Mouse (Mus musculus) splenic B cell, adult 2 months (primary cell): ENCODE results near the gene Ccdc102a.

Source experiments
- DNase-seq: peaks from one replicate; pipeline ENCODE4 v3.0.0-alpha.2; 2011; ENCODE audit warnings: low read depth, low spot score
- H3K27me3 ChIP-seq: 2 replicates; pipeline ENCODE4 v1.6.1; 2012; ENCODE audit warnings: mild to moderate bottlenecking, low read length, moderate library complexity, mixed read lengths; ENCODE audit not compliant: control insufficient read depth, poor library complexity, insufficient read depth, severe bottlenecking
- H3K36me3 ChIP-seq: 2 replicates; pipeline ENCODE4 v1.6.1; 2012; ENCODE audit warnings: mild to moderate bottlenecking, low read length, moderate library complexity, mixed read lengths; ENCODE audit not compliant: control insufficient read depth, poor library complexity, insufficient read depth, severe bottlenecking

Ccdc102a gene

DNA sequence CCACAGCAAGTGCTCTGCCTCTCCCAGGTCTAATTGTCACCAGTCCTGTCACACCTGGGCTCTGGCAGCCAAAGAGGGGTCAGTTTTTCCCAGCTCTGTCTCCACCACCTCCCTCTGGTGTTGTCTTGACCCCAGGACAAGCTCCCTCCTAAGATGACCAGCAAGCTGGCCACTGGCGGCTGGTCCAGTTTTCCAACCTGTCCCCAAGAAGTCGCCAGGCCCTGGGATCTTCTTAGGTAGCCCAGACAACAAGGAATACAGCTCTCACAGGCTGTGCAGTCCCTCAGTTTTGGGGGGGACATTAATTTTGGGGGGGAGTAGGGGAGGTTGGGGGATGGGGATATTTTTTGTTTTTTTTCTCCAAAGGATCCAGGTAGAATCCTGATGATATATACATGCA is 45.3 kb downstream of the Ccdc102a start:
- no peaks in the 10 kb centered on the region for H3K36me3 ChIP-seq
- DNase-seq = no peak
- no peaks in the 10 kb centered on the region for H3K27me3 ChIP-seq

DNA sequence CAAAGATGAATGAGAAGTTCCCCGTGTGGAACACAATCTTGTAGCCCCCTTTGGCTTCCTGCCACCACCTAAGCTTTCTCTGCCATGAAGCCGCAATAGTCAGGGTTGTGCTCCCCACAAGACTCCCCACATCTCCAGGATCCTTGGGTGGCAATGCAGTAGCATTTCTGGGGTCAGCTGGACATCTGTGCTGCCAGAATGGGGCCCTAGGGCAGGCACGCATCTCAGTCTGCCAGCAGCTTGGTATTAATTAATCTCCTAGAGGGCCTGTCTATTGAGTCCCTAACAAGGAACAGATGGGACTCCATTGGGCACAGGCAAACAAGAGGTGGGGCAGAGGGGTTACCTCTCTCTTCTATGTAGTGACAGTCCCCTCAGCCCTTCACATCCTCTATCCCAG is 45.7 kb downstream of the Ccdc102a start:
- no peak for DNase-seq
- Histone ChIP-seq H3K27me3 (no peaks in the 10 kb centered on the region), H3K36me3 (no peaks in the 10 kb centered on the region)

DNA sequence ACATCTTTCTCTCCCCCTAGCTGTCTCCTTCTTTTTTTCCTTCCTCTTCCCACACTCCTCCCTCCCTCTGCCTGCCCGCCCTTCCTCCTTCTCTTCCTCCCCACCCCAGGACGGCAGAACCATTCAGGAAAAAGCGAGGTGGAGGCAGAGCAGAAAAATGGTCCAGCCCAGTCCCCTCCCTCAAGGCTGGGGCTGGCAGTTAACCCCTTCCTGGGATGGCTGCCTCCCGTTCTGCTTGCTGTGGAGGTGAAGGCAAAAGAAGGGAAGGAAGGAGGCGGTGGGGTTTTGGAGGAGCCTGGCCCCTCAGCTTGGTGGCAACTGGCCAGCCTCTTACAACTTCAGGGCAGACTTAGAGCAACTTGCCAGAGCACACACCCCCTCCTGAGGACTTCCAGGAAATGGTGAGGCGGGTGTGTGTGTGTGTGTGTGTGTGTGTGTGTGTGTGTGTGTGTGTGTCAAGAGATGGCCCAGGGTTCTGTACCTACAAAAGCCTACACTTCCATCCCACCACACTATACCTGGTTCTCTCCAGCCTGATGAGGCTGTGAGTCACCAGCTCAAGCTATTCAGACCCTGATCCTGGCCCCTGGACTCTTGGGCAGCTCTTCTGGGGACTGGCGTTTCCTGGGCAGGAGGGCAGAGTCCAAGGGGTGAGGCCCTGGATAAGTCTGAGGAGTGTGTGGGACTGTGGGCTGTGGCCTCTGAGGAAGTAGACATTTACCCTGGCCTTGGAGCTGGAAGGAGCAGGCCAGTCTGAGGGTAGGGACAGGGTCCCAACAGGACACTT is 46.6 kb downstream of the Ccdc102a start:
- no peak for DNase-seq
- Histone ChIP-seq H3K36me3 (no peaks in the 10 kb centered on the region), H3K27me3 (no peaks in the 10 kb centered on the region)

GRCm38 (mm10) chr8:94870474-94871107 is 47.3 kb downstream of the Ccdc102a start:
- no peaks in the 10 kb centered on the region for H3K27me3 ChIP-seq
- no peaks in the 10 kb centered on the region for H3K36me3 ChIP-seq
- no peak for DNase-seq

GRCm38 (mm10) chr8:94870003-94870402 is 47.9 kb downstream of the Ccdc102a start:
- no peak for DNase-seq
- Histone ChIP-seq H3K27me3 (no peaks in the 10 kb centered on the region), H3K36me3 (no peaks in the 10 kb centered on the region)

GRCm38 (mm10) chr8:94869146-94869545 is 48.8 kb downstream of the Ccdc102a start:
- Histone ChIP-seq H3K27me3 (no peaks in the 10 kb centered on the region), H3K36me3 (0 out of 2 replicates have a peak, but pooled peaks cover 2% of the 10 kb centered on the region)

GRCm38 (mm10) chr8:94866921-94867320 is 51.0 kb downstream of the Ccdc102a start:
- peaks cover 5% of the 10 kb centered on the region; the same call in 1 of the 2 replicates for H3K36me3 ChIP-seq
- no peaks in the 10 kb centered on the region for H3K27me3 ChIP-seq
- no peak for DNase-seq

More at GRCm38 (mm10) chr8:94869146-94869545, 48.8 kb downstream of the Ccdc102a start:
- DNase-seq = no peak

- Histone ChIP-seq H3K36me3 (peaks cover 5% of the 10 kb centered on the region; the same call in 1 of the 2 replicates), H3K27me3 (no peaks in the 10 kb centered on the region)
- DNase-seq = no peak
These were observed 52.6 kb downstream of the Ccdc102a start for GRCm38 (mm10) chr8:94865292-94865691.

- no peak for DNase-seq
- H3K27me3 ChIP-seq = no peaks in the 10 kb centered on the region
- H3K36me3 ChIP-seq = peaks cover 5% of the 10 kb centered on the region; the same call in 1 of the 2 replicates
These were observed 53.8 kb downstream of the Ccdc102a start for GRCm38 (mm10) chr8:94863897-94864673.

DNA sequence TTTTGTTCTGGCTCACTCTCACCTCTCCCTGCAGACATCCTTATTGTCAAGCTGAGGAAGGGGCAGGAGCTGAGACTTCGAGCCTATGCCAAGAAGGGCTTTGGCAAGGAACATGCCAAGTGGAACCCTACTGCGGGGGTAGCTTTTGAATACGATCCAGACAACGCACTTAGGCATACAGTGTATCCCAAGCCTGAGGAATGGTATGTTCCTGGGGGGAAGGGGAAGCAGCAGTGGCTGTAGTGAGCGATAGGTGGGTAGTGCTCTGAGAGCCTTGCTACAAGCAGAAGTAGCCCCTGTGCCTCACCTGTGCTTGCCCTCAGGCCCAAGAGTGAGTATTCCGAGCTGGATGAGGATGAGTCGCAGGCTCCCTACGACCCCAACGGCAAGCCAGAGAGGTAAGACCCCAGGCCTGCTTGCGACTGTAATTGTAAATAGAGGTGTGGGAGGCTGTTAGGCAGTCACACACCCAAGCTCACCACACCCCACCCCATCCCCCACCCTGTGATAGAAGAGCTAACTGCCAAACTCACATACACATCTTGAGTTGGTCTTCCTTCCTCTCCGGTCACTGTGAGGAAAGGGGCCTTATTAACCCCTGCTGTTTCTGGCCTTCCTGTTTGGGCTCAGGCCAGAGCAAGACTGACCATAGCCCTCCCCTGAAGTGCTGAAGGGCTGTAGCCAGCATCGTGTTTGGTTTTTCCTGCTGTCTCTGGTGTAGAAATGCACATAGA is 55.2 kb downstream of the Ccdc102a start:
- peaks cover 5% of the 10 kb centered on the region; the same call in 1 of the 2 replicates for H3K36me3 ChIP-seq
- DNase-seq = no peak
- H3K27me3 ChIP-seq = no peaks in the 10 kb centered on the region

DNA sequence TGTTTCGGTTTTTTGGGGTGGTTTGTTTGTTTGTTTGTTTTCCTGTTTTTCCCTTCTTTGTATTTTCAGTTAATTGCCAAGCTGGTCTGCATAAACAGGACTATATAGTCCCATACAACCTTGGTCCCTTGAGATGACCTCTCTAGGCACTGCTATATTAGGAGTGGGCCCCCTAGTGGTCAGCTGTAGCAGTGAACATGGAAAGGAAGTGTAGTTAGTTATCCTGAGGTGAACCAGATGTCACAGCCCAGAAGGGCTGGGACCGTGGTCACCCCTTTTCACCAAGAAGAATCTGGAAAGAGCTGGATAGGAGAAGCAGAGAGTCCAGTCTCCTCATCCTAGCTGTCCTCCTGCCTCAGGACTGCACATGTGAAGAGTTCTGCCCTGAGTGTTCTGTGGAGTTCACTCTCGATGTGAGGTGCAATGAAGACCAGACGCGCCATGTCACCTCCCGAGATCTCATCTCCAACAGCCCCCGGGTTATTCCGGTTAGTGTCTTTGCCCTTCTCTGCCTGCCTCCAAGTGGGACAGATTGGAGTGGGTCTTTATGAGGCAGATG is 56.5 kb downstream of the Ccdc102a start:
- Histone ChIP-seq H3K36me3 (peaks cover 5% of the 10 kb centered on the region; the same call in 1 of the 2 replicates), H3K27me3 (no peaks in the 10 kb centered on the region)
- DNase-seq = peak; percentile 81

DNA sequence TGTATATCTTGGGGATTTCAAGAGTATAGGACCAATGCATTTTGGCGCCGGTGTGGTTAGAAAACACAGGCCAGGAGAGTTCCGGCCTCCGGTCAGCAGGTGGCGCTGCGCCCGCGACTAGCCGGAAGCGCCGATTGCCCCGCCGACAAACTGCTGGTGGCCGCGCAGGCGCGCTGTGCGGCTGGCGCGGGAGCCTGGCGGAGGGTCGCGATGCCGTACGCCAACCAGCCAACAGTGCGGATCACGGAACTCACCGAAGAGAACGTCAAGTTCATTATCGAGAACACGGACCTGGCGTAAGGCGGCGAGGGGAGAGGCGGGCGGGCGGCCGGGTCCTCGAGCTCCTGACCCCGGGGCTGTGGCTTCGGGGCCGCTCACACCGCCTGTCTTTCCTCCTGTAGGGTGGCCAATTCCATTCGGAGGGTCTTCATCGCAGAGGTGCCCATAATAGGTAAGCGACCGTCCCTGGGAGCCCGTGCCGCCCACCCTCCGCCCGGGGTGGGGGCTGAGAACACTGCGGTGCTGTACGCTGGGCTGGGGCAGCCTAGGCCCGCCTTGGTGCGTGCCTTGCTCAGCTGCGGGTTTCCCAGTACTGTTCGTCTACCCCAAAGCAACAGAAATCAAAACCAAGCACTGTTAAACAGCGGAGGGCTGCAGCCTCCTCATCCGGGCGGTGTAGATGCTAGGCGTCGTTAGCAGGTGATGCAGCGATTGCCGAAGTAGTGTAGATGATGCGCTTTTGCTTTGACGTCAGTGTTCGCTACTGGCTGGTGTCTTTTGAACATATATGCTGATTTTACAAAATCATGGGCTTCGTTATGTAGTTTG is 60.3 kb downstream of the Ccdc102a start, which contains the start of gene Polr2c:
Gene Polr2c (plus strand): TSS at position 105 of the 828 bp plus-strand sequence.
- 0 out of 2 replicates have a peak, but pooled peaks cover 2% of the 10 kb centered on the region for H3K36me3 ChIP-seq
- peak; percentile 91 for DNase-seq
- H3K27me3 ChIP-seq = no peaks in the 10 kb centered on the region

GRCm38 (mm10) chr8:94857011-94857345 is 60.9 kb downstream of the Ccdc102a start:
- no peaks in the 10 kb centered on the region for H3K27me3 ChIP-seq
- no peak for DNase-seq
- no peaks in the 10 kb centered on the region for H3K36me3 ChIP-seq
